Mouse (Mus musculus) ES-Bruce4 (cell line): ENCODE measurements around the gene Nbr1.

Source experiments
- CTCF ChIP-seq: IDR thresholded peaks from one replicate; pipeline ENCODE4 v1.8.1; 2011; ENCODE audit warnings: low read depth, low read length
- EP300 ChIP-seq: IDR thresholded peaks from 2 replicates; pipeline ENCODE4 v1.6.1; 2011; ENCODE audit warnings: low read depth, low read length; ENCODE audit not compliant: insufficient read depth
- POLR2A ChIP-seq: IDR thresholded peaks from one replicate; pipeline ENCODE4 v1.8.1; 2011; ENCODE audit warnings: low read length; ENCODE audit not compliant: insufficient read depth

DNA sequence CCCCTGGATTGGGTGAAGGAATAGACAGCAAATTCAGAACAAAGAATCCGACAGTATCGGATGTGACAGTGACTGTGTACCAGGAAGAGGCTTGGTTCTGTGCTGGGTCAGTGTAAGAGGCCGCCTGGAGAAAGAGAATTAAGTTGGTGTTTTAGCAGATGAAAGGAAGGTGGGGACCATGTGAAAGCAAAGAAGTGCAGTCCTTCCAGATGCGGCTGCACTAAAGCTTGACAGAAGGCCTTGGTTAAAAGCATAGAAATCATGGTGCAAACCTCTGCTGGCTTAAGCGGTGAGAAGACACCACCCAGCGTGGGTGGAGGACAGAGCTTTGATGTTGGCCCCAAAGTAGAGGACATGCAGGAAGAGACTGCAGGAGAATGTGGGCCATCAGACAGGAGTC, 61.6 kb downstream of the Nbr1 start:
- TF ChIP-seq CTCF: no peak
- TF ChIP-seq EP300: no peak
- no peak for TF ChIP-seq POLR2A
